Mouse (Mus musculus) left cerebral cortex, postnatal 25 days (tissue): ENCODE measurements around the gene Neurog2. TPM values are rescaled to one million over a fixed set of nuclear protein-coding genes. Genes with fewer than 3 reads are reported as not detected.

ENCODE experiments used
- DNase-seq, 2 experiments: peaks; one replicate each; pipeline ENCODE4 v3.0.0; 2022; ENCODE audit warnings: low spot score in 2 of 2, mixed read lengths in 1 of 2
- intact Hi-C: fragments of 180-260 bp; cut with DNase I; formaldehyde crosslinking; loops from one replicate; pipeline ENCODE4 v1.15.1; 2025
- total RNA-seq, 2 experiments: library from RNA; stranded (reverse); gene quantifications; 2 replicates each; pipeline ENCODE4 v1.2.3; 2021

The Neurog2 gene
- total RNA-seq, 2 experiments from 2014 or later: 0.48 to 1.2 TPM

DNA sequence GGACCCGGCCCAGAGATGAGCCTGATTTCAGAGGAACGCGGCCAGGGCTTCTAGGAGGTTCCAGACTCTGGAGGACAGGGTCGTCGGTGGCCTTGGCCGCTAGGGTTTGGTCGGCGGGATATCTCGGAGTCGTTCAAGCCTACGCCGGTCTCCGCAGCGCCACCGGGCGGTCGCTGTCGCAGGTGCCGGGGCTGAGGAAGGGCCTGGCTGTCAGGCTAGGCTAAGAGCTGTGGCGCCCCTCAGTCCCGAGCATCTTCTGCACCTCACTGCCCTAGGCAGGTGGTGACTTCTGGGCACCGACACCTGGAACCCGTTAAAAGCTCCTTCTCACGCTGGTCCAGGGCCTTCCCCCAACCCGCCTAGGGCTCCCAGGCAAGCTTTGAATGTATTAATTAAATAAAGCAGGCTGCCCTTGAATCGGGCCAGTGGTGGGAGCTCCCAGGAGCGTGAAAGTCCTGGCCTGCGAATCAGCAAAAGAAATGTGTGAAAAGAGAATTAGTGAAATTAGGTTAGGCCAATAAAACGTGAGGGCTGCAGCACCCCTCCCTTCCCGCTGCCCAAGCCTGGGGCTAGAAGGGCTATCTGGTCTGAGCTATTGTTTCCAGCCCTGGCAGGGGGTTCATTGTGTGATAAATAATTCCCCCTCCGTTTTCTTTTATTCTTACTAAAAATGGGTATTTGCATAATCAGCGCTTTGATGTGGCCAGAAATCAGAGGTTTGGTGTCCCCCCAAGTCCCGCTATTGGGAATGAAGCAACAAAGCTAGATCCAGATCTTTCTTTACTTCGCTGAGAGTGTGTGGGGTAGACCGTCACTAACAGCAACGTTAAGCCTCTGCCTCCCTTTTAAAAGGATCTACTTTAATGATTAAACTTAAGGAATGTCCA, 7.2 kb downstream of the Neurog2 start:
- DNase-seq: no peak
- intact Hi-C loops: no loop called here

DNA sequence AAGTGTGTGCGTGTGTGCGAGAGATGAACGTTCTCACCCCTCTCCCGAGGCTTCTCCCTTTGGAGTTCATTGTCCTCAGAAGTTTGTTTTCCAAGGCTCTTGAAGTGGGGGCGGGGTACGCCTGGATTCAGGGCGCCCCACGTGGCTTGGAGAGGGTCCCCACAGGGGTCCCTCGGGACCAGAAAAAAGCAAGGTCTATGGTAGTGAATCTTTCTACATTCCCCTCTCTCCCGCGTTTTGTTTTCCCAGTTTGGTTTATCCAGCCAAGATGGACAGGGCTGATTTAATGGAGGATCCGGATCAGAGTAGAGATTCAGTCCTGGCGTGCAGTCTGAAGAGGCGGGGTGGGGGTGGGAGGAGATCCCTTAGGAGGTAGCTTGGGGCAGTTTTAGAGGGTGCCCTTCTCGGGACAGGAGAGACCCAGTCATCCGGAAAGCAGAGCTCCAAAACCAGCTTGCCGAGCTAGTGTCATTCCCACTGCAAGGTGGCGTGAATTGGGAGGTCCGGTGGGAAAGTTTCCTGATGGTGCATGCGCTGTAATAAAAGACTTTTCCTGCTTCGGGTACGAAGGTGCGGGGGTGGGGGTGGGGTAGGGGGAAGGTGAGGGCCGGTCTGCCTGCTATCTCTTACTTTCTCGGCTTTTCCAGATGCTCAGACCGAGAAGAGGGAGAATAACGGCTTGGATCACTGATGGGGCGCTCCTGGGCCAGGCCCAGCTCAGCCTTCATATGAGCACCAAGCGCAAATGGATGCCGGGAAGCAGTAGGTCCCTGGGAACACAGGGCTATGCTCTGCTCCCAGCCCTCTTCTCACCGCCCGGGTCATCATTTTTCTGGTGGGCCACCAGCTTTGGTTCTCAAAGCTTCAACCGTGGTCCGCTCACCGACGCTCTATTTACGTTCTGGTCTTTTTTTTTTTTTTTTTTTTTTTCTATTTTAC, 8.1 kb downstream of the Neurog2 start:
- intact Hi-C loops: no loop called here
- DNase-seq: no peak

DNA sequence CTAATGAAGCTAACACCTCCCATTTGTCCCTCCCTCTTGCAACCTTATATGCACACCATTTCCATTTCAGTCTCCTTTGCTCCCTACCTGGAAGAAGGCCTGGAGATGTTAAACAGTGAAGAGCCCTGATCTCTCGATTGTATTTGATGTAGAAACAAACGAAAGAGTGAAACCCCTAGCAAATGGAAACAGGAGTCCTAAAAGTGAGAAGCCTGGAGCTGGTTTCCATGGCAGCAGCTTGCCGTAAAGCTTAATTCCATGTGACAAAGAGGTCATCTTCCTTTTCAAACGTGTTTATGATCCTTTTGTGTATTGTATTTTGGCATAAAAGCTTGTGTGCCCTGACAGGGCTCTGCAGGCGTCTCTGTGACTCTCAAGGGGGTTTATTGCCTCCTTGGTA, 9.3 kb downstream of the Neurog2 start:
- DNase-seq: no peak
- intact Hi-C loops: no loop called here

DNA sequence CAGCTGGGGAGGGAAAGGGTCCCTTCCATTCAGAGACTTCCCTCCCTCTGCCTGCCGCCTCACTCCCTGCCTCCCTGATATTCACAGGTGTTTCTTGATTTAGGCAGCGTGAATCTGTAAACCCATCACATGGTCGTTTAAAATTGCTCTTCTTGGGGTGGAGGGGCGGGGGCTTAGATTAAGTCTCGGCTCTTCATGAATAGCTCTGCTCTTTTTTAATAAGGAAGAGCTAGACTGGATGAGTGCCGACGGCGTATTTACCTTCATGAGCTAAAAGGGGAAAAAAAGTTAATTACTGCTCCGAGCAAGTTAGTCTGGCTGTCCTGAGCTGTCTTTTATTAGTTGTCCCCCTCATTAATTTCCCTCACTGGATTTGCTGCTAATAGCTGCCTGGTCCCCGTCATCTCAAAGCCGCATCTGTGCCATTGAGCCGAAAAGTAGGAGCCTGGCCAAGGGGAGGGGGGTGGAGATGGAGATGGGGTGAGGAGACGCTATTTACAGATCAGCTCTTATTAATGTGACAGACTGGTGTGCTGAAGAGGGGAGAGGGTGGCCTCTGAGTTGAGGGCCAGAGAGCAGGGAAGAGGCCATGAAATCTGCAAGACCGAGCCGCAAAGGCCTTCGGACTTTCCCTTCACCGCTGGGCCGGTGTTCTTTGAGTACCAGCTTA, 13.4 kb downstream of the Neurog2 start:
- intact Hi-C loops: no loop called here
- no peak for DNase-seq

DNA sequence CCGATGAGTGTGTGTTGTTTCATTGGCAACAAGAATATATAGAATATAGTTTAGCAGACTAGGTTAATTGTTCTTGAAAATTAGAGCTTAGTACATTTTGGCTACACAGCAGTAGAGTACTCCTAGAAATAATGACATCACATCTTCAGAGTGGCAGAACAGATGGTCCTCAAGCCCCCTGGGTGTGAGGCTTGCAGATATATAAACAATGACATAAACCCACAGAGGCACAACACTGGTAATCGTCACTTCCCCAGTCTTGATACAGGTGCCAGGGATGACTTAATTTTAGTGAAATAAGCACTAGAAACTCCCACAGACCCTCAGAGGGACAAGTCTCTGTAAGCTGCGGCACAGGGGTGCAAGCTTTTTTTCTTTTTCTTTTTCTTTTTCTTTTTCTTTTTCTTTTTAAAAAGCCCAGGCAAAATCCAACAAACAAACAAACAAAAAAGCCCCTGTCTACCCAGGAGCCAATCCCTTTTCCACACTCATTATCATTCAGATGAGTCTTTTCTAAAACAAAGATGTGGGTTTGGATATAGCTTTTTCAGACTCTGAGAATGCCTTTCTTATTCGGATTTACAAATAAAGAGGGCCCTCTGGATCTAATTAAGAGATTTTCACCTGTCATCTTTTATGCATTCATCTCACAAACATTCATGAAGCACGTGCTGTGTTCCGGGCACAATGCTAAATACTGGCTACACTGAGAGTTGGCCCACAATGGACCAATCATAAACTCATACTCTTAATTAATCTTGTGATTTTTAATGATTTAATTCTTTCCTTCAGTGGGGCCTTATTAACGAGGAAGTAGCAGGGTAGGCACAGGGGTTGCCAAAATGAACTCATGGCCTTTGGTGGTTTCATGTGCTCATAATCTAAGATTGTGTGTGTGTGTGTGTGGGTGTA, 19.1 kb downstream of the Neurog2 start:
- DNase-seq: no peak
- intact Hi-C loops: no loop called here

DNA sequence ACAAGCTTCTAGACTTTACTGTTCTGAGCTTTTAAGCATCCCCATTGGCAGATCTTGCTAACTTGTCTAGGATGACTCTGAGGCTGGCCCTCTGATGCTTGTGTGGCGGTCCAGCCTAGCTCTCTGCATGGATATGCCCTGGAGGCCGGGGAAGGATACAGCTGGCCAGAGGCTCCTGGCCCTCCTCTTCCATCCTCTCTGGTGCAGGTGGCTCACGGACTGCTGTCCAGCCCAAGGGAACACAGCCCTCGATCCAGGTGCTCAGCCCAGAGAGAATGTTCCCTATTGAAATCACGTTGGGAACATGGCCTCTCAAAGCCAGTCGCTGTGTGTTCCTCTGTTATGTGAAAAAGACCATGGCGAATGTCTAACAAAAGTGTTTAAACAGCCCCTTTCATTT, 27.8 kb downstream of the Neurog2 start:
- intact Hi-C loops: no loop called here
- no peak for DNase-seq

DNA sequence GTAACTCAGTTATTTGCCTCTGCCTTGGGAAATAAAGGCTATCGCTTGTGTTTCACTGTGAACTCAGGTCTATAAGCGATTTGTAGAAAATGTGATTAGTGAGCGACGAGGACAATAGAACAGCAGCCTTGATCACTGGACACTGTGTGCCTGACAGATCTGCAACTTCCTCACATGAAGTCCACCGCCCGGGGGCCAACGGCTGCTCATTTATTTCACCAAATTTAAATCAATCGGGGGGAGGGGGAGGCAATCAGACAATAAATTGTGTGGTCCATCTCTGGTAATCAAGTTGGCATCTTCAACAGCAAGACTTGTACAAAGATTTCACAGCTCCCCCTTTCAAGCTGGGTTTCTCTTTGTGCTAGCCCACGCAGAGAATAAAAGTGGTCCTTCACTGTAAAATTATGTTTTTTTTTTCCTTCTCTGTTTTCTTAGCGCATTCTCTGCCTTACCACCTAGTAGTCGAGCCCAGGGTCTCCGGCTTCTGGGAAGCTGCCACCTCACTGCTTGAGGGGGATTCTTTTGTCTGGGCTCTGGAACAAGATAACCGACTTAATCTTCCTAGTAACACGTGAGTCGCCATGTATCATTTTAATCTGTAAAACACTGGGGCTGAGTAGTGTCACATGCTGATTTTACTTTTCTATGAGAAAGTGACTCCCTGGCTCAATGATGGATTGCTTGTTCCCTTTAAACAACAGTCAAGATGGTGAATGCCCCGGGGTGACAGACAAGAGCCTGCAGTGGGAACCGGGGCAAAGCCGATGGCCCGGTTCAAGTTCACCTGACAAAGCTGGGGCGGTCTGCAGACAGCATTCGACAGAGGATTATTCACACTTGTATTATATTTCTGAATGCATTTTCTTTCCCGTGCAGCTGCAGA, 29.0 kb downstream of the Neurog2 start:
- intact Hi-C loops: no loop called here
- DNase-seq: peak in 1 of 2 experiments; percentile 3

DNA sequence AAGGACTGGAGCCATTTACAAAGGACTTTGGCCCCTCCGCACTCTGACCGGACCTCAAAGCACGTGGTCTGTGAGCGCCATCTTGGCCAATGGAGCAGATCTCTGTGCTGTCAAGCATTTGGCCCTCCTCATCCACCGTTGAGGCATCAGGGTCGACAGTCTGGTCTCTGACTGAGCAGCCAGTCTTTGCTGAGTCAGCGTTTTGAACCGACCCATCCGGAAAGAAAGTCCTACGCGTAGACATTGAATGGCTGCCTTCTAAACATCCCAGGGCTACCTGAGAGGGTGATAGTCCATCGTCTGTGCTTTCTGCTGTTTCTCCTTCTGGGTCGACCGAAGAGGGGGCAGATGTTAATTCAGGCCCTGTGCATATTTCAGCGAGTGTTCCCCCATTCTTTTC, 46.8 kb downstream of the Neurog2 start:
- intact Hi-C loops: no loop called here
- DNase-seq: no peak

Other genes starting within 250 kb of the Neurog2 start
- 100 to 1,000 TPM; 905 to 944 TPM for gene Ank2, start 133.8 kb upstream of the Neurog2 start, total RNA-seq
- 10 to 100 TPM; 17.8 to 20.1 TPM for gene Larp7, start 79.8 kb upstream of the Neurog2 start, total RNA-seq
- 1 to 10 TPM; 2.4 to 2.6 TPM for gene Zgrf1, start 79.6 kb upstream of the Neurog2 start, total RNA-seq
- 1 to 10 TPM; 4.4 to 4.6 TPM for gene Alpk1, start 147.4 kb downstream of the Neurog2 start, total RNA-seq
- gene Tifa, start 156.7 kb downstream of the Neurog2 start, total RNA-seq: 1 to 10 TPM; 5.5 to 6.0 TPM
- gene Ap1ar, start 204.4 kb downstream of the Neurog2 start, total RNA-seq: 10 to 100 TPM; 80.8 to 90.6 TPM